Mouse (Mus musculus) hindbrain, embryonic 14.5 days (tissue): ENCODE data around the gene Ptpn9. TPM values are rescaled to one million over a fixed set of nuclear protein-coding genes. Genes with fewer than 3 reads are reported as not detected.
"Not testable (repeated sequence)": the region's sequence is repeated elsewhere in the genome, so short reads cannot be mapped to it uniquely, and the experiment has no call there.

ENCODE experiments used
- ATAC-seq: fragments of 200-750 bp; cut with Nextera tagmentation; 2 replicates; pipeline ENCODE4 v1.8.0; 2017; ENCODE audit warnings: moderate number of reproducible peaks, mild to moderate bottlenecking, moderate TSS enrichment, moderate library complexity; ENCODE audit not compliant: low FRiP score
- DNase-seq: peaks from one replicate; pipeline ENCODE4 v3.0.0-alpha.2; 2015; ENCODE audit warnings: low spot score
- H3K27ac ChIP-seq: fragments of 300-500 bp; sonication (generic); 2 replicates; pipeline ENCODE4 v1.5.1; 2014; ENCODE audit warnings: mild to moderate bottlenecking, moderate library complexity
- H3K27me3 ChIP-seq: fragments of 300-500 bp; sonication (generic); 2 replicates; pipeline ENCODE4 v1.6.1; 2014; ENCODE audit warnings: mild to moderate bottlenecking, low read length, mixed read lengths; ENCODE audit not compliant: control insufficient read depth, insufficient read depth
- H3K36me3 ChIP-seq: fragments of 300-500 bp; sonication (generic); replicated peaks from 2 replicates; pipeline ENCODE4 v1.6.1; 2014; ENCODE audit not compliant: control insufficient read depth, insufficient read depth
- H3K4me1 ChIP-seq: fragments of 300-500 bp; sonication (generic); replicated peaks from 2 replicates; pipeline ENCODE4 v1.6.1; 2014; ENCODE audit warnings: antibody characterized with exemption, low read length, mixed read lengths; ENCODE audit not compliant: control insufficient read depth, insufficient read depth
- H3K4me2 ChIP-seq: fragments of 300-500 bp; sonication (generic); replicated peaks from 2 replicates; pipeline ENCODE4 v1.6.1; 2014; ENCODE audit warnings: mild to moderate bottlenecking, moderate library complexity
- H3K4me3 ChIP-seq: fragments of 300-500 bp; sonication (generic); replicated peaks from 2 replicates; pipeline ENCODE4 v1.5.1; 2014; ENCODE audit warnings: mild to moderate bottlenecking, low read length
- H3K9ac ChIP-seq: fragments of 300-500 bp; sonication (generic); 2 replicates; pipeline ENCODE4 v1.6.1; 2014
- H3K9me3 ChIP-seq: fragments of 300-500 bp; sonication (generic); 2 replicates; pipeline ENCODE4 v1.6.1; 2016; ENCODE audit warnings: low read length; ENCODE audit not compliant: control insufficient read depth
- WGBS: fragments of 180-500 bp; shearing (Covaris S2); extraction: QIAGEN DNeasy Blood & Tissue Kit; methylation state at CpG from one replicate; pipeline ENCODE4 v1.1.7; 2014; 5-methylcytosine and 5-hydroxymethylcytosine counted together
- polyA plus RNA-seq: library from polyadenylated mRNA; unstranded; fragments of >200 nt; fragmentation: Nextera tagmentation; extraction: Ambion mirVana; gene quantifications from 2 replicates; pipeline ENCODE4 v1.2.1, GENCODE M21; 2014

Ptpn9 gene
- polyA plus RNA-seq = 35.0 and 39.4 TPM in 2 replicates

GRCm38 (mm10) chr9:56994286-56995197, at the start of gene Ptpn9:
Ptpn9 (plus strand) TSS chr9:56994923.
- H3K4me2 ChIP-seq = peak within 1 kb of the TSS; percentile 88
- DNase-seq = peak; percentile 87
- peak within 1 kb of the TSS; percentile 93 for H3K4me3 ChIP-seq
- H3K27me3 ChIP-seq = no peaks in the 10 kb centered on the region
- peaks cover 20% of the 10 kb centered on the region; the same call in 1 of the 2 replicates for H3K4me1 ChIP-seq
- no peaks in the 10 kb centered on the region for H3K36me3 ChIP-seq
- peak within 1 kb of the TSS; percentile 97 for H3K27ac ChIP-seq
- 2% methylated on average over 59 of the region's 62 CpGs for WGBS
- ATAC-seq = peak; percentile 95
- H3K9ac ChIP-seq = peak within 1 kb of the TSS; percentile 90
- no peaks in the 10 kb centered on the region for H3K9me3 ChIP-seq

GRCm38 (mm10) chr9:56947481-56947880, 47.2 kb upstream of the Ptpn9 start:
- H3K27ac ChIP-seq, H3K4me3 ChIP-seq, ATAC-seq, H3K4me2 ChIP-seq, H3K9me3 ChIP-seq, H3K27me3 ChIP-seq, H3K36me3 ChIP-seq, H3K9ac ChIP-seq: not testable (repeated sequence)
- H3K4me1 ChIP-seq = peaks cover 11% of the 10 kb centered on the region
- DNase-seq = peak; percentile 56
- 23% methylated on average over 3 of the region's 3 CpGs for WGBS

- 93% methylated on average over 5 of the region's 5 CpGs for WGBS
- not testable (repeated sequence) for ATAC-seq, H3K4me2 ChIP-seq, H3K27me3 ChIP-seq, H3K27ac ChIP-seq, H3K9ac ChIP-seq, DNase-seq, H3K4me3 ChIP-seq, H3K36me3 ChIP-seq, H3K9me3 ChIP-seq
- H3K4me1 ChIP-seq = peaks cover 11% of the 10 kb centered on the region
Observed at GRCm38 (mm10) chr9:56948699-56949098, 46.0 kb upstream of the Ptpn9 start.

GRCm38 (mm10) chr9:56949767-56950166, 45.0 kb upstream of the Ptpn9 start:
- 41% methylated on average over 13 of the region's 13 CpGs for WGBS
- Histone ChIP-seq H3K27ac (no peak overlapping the region), H3K9me3 (no peaks in the 10 kb centered on the region), H3K36me3 (no peaks in the 10 kb centered on the region), H3K9ac (peak overlapping the region; percentile 50), H3K4me2 (peak overlapping the region; percentile 84), H3K27me3 (no peaks in the 10 kb centered on the region), H3K4me1 (peaks cover 11% of the 10 kb centered on the region), H3K4me3 (peak overlapping the region; percentile 25)
- ATAC-seq = no peak
- DNase-seq = no peak

DNA sequence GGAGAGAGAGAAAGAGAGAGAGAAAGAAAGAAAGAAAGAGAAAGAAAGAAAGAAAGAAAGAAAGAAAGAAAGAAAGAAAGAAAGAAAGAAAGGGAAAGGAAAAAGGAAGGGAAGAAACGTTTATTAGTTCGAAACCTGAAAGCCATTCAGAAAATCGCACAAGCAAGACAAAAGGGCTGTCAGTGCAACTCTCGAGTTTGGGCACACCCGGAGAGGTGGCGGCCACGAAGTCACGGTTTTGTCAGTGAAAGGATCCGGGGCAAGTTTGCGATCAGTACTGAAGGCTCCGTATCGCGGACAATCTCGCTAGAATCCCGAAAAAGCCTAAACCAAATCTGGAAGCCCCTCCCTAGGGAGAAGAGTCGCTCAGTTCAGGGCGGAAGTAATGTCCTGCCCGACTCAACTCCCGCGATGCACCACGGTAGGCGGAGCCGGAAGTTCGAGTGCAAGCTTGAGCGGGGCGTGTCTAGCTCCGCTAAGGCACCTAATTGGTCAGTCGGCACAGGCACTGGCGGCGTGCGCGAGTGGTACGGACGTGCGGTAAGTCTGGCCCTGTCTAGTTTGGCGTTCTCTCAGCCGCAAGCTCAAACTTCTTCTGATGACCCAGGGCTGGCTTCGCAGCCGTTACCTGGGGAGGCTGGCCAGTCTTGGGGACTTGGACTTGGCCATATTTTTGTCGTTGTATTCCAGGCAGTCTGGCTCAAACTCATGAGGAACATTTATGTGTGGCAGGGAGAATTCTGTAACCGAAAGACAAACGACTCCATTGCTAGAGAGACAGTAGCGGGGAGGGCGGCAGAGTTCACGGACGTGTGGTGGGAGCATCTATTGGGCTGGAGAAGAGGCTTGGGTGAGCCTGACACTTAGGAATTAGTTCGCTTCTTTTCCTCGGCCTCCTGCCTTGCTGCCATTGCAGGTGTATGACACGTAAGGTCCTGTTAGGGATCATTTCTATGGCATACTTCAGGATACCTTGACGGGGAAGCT, 44.0 kb upstream of the Ptpn9 start, which contains the start of gene Snupn:
TSS of gene Snupn (plus strand) at position 465 of the 987 bp plus-strand sequence.
- Histone ChIP-seq H3K4me3 (peak within 1 kb of the TSS; percentile 50), H3K9ac (peak within 1 kb of the TSS; percentile 83), H3K36me3 (no peaks in the 10 kb centered on the region), H3K27ac (peak within 1 kb of the TSS; percentile 87), H3K4me1 (peaks cover 11% of the 10 kb centered on the region), H3K4me2 (peak within 1 kb of the TSS; percentile 84), H3K9me3 (no peaks in the 10 kb centered on the region), H3K27me3 (no peaks in the 10 kb centered on the region)
- WGBS = under 1% methylated on average over 50 of the region's 50 CpGs
- DNase-seq (peak; percentile 98), ATAC-seq (peak; percentile 100)

DNA sequence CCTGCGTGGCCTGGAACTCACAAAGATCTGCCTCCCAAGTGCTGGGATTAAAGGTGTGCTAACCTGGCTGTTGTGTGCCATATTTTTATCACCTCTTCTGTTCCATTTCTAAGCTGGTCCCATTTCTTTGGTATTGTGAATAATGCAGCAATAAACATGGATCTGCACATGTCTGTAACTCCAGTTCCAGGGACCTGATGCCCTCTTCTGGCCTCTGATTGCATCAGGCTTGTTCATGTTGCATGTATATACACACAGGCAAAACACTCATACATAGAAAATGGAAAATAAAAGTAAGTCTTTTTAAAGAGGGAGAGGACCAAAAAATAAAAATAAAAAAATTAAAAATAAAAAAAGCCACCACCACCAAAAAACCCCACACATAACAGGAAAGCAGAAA, 41.2 kb upstream of the Ptpn9 start:
- Histone ChIP-seq H3K4me1 (peaks cover 11% of the 10 kb centered on the region), H3K27ac (no peak overlapping the region), H3K9me3 (no peaks in the 10 kb centered on the region), H3K27me3 (no peaks in the 10 kb centered on the region), H3K36me3 (peaks cover 13% of the 10 kb centered on the region; the same call in 1 of the 2 replicates), H3K9ac (no peak overlapping the region), H3K4me3 (no peak overlapping the region), H3K4me2 (no peak overlapping the region)
- WGBS = 89% methylated on average over 1 of the region's 1 CpGs
- ATAC-seq (no peak), DNase-seq (no peak)

DNA sequence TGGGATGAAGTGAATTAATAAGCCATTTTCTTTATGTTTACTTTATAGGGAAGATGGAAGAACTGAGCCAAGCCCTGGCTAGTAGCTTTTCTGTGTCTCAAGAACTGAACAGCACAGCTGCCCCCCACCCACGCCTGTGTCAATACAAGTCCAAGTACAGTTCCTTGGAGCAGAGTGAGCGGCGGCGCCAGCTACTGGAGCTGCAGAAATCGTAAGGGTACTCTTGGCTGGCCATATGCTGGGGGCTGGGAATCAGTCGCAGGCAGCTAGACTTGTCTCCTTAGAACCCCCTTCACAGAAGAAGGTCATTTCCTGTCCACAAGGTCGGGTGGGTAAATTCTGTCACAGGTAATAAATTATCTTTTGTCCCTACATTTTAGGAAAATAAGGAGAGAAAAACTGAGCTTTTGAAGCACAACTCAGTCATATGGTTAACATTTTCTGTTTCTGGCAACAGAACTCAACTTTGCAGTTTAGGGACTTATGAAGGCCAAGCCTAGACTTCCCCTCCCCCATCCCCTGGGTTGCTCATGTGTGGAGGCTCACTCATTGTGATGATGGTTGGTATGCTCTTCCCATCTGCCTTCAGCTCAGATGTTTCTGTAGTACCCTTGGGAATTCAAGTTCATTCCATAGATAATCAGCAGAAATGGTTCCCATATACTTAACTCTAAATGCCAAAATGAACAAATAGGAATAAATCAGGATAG, 37.6 kb upstream of the Ptpn9 start:
- Histone ChIP-seq H3K27me3 (no peaks in the 10 kb centered on the region), H3K4me2 (no peak overlapping the region), H3K4me1 (no peaks in the 10 kb centered on the region), H3K36me3 (peaks cover 31% of the 10 kb centered on the region), H3K9ac (no peak overlapping the region), H3K9me3 (no peaks in the 10 kb centered on the region), H3K4me3 (no peak overlapping the region), H3K27ac (no peak overlapping the region)
- DNase-seq (no peak), ATAC-seq (no peak)
- 88% methylated on average over 7 of the region's 7 CpGs for WGBS

DNA sequence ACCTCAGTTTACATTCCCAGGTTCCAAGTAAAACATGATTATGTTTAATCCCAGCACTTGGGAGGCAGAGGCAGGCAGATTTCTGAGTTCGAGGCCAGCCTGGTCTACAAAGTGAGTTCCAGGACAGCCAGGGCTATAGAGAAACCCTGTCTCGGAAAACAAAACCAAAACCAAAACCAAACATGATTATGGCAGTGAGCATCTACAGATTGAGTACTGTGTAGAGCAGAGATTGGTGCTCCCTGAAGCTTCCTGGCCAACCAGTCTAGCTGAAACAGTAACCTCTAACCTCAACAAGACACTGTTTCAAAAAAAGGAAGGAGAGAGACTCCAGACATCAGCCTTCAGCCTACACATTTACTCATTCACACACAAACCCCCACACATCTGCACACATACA, 36.0 kb upstream of the Ptpn9 start:
- WGBS = 92% methylated on average over 2 of the region's 2 CpGs
- DNase-seq (no peak), ATAC-seq (no peak)
- no peak overlapping the region for H3K4me3 ChIP-seq
- H3K9ac ChIP-seq = no peak overlapping the region
- no peak overlapping the region for H3K27ac ChIP-seq
- no peaks in the 10 kb centered on the region for H3K27me3 ChIP-seq
- H3K36me3 ChIP-seq = peaks cover 43% of the 10 kb centered on the region
- no peak overlapping the region for H3K4me2 ChIP-seq
- no peaks in the 10 kb centered on the region for H3K4me1 ChIP-seq
- H3K9me3 ChIP-seq = no peaks in the 10 kb centered on the region
